Mouse (Mus musculus): ENCODE data around the gene Impdh2.

Gene Impdh2

GRCm38 (mm10) chr9:108560227-108560841 is at the start of gene Impdh2:
Gene Impdh2, plus strand, starts transcription at chr9:108560286.
- peak; percentile 94 for DNase-seq

- DNase-seq, result peak; percentile 96
Observed at GRCm38 (mm10) chr9:108516380-108517251, 43.5 kb upstream of the Impdh2 start, which contains the start of gene Qrich1. Gene Qrich1, plus strand, starts transcription at chr9:108516806.

GRCm38 (mm10) chr9:108517253-108517930 is 42.7 kb upstream of the Impdh2 start:
- DNase-seq, result peak; percentile 95

GRCm38 (mm10) chr9:108517931-108518332 is 42.2 kb upstream of the Impdh2 start:
- DNase-seq, result no peak

- no peak for DNase-seq
Observed at GRCm38 (mm10) chr9:108521604-108522003, 38.5 kb upstream of the Impdh2 start.

GRCm38 (mm10) chr9:108523341-108523740 is 36.7 kb upstream of the Impdh2 start:
- DNase-seq, result no peak

GRCm38 (mm10) chr9:108525400-108525799 is 34.7 kb upstream of the Impdh2 start:
- no peak for DNase-seq

GRCm38 (mm10) chr9:108530954-108531353 is 29.1 kb upstream of the Impdh2 start:
- no peak for DNase-seq

GRCm38 (mm10) chr9:108531496-108531895 is 28.6 kb upstream of the Impdh2 start:
- no peak for DNase-seq

GRCm38 (mm10) chr9:108540846-108541245 is 19.2 kb upstream of the Impdh2 start:
- no peak for DNase-seq

- no peak for DNase-seq
Observed at GRCm38 (mm10) chr9:108545986-108546385, 14.1 kb upstream of the Impdh2 start.

GRCm38 (mm10) chr9:108546875-108547274 is 13.2 kb upstream of the Impdh2 start:
- no peak for DNase-seq

GRCm38 (mm10) chr9:108559169-108559568 is 917 bp upstream of the Impdh2 start:
- no peak for DNase-seq

GRCm38 (mm10) chr9:108563671-108564070 is 3.6 kb downstream of the Impdh2 start:
- DNase-seq, result no peak

GRCm38 (mm10) chr9:108564131-108564530 is 4.0 kb downstream of the Impdh2 start:
- no peak for DNase-seq

GRCm38 (mm10) chr9:108565881-108566814 is 6.1 kb downstream of the Impdh2 start:
- no peak for DNase-seq

GRCm38 (mm10) chr9:108566815-108567776 is 7.0 kb downstream of the Impdh2 start, which contains the start of gene Ndufaf3:
Gene Ndufaf3, minus strand, starts transcription at chr9:108567434.
- DNase-seq, result peak; percentile 98

GRCm38 (mm10) chr9:108567931-108568419 is 7.9 kb downstream of the Impdh2 start:
- DNase-seq, result peak; percentile 43

- DNase-seq, result peak; percentile 45
Observed at GRCm38 (mm10) chr9:108568511-108568921, 8.4 kb downstream of the Impdh2 start.

- peak; percentile 88 for DNase-seq
Observed at GRCm38 (mm10) chr9:108569381-108570206, 9.5 kb downstream of the Impdh2 start, which contains the start of gene Dalrd3. Gene Dalrd3, plus strand, starts transcription at chr9:108569886.

Data from thymus, postnatal 4 days (tissue).